Mouse (Mus musculus) left cerebral cortex, adult 11 months (tissue): ENCODE measurements around the gene Leap2.
"Not testable (repeated sequence)": the region's sequence is repeated elsewhere in the genome, so short reads cannot be mapped to it uniquely, and the experiment has no call there.

Experiments
- DNase-seq: peaks from one replicate; pipeline ENCODE4 v3.0.0; 2022; ENCODE audit warnings: low spot score

Gene Leap2

DNA sequence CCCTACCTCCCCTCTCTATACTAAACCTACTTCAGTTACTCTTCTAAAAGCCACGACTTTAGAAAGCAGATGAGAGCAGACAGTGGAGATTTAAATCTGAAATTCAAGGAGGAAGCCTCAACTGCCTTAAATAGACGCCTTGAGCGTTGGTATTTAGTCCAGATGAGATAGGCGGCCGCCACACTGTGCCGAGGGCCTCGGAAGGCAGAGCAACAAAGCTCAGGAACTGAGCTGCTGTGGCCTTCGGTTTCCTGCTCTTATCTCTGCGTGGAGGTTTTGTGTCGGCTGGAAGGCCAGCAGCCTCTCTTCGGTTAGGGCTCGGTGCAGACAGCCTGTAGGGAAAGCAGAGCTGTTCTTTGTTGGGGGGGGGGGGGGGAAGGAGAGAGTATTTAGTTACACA is 19.0 kb upstream of the Leap2 start:
- DNase-seq, result no peak

DNA sequence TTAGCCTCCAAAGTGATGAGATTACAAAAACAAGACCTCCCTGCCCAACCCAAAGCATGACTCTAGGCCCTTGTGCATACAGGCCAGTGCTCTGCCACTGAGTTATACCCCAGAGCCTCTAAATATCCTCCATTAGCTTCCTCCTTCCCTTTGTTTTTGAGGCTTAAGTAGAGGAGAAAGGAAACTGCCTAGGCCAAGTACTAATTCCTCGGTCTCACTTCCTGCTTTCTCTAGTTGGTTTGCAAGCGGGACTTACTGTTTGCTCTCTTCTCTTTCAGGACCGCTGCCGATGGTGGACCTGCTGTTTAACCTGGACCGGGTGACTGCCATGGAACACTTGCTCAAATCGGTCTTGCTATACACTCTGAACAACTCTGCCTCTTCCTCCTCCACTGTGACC is 13.4 kb upstream of the Leap2 start:
- no peak for DNase-seq

DNA sequence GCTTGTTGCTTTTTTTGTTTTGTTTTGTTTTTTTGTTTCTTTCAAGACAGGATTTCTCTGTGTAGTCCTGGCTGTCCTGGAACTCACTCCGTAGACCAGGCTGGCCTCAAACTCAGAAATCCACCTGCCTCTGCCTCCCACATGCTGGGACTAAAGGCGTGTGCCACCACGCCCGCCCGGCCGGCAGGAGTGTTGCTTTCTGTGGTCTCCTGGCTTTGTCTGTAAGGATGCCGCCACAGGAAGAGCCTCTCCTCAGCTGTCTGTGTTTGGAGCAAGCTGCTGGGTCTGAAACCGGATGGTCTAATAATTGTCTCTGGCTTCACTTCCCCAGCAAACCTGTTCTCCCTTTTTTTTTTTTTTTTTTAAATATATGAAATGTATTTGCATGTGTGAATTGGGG is 12.5 kb upstream of the Leap2 start:
- DNase-seq, result no peak

DNA sequence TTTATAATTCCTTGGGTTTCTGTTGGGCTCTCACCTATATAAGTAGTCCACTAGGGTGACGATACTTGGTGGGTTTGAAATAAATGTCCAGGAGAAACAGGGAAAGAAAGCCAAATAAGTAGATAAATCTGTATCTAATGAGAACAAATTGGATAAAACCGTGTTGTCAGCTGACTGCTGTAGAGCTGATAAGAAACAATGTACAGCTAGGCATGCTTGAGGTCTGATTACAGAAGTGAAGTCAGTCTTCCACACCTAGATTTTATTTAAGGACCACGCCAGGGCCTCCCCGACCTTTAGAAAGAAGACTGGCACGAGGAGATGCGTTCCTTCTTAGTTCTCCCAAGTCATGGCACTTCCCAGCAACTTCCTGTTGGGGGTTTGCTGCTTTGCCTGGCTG is 10.1 kb upstream of the Leap2 start:
- DNase-seq, result no peak

DNA sequence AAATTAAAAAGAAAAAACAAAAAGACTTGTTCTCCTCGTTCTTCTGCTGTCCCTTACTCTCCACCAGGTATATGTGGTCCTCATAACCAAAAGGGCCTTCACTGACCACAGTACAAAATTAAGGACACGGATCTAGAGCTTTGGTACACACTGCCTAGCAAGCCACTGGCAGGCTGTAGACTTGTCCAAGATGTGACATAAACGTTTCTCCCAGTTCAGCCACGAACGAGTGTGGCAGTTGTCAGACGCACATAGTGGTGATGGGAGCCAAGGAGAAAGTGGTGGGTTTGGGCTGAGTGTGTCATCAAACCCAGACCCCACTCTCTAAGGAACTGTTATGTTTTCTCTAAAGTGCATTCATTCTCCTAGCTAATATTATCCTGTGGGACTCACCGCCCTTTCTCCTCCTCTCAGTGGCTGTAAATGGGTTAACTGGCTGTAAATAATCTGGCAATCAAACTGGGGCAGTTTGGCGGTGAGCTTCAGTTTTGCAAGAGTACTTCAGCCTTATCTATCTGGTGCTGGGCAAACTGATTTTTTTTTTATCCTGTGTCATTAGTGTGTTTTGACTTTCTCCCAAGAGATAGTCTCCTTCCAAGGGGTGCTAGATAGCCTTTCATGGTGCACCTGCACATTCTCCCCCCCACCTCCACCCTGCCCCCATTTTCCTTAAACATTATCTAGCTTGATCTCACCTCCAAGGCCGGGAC is 8.5 kb upstream of the Leap2 start:
- no peak for DNase-seq

DNA sequence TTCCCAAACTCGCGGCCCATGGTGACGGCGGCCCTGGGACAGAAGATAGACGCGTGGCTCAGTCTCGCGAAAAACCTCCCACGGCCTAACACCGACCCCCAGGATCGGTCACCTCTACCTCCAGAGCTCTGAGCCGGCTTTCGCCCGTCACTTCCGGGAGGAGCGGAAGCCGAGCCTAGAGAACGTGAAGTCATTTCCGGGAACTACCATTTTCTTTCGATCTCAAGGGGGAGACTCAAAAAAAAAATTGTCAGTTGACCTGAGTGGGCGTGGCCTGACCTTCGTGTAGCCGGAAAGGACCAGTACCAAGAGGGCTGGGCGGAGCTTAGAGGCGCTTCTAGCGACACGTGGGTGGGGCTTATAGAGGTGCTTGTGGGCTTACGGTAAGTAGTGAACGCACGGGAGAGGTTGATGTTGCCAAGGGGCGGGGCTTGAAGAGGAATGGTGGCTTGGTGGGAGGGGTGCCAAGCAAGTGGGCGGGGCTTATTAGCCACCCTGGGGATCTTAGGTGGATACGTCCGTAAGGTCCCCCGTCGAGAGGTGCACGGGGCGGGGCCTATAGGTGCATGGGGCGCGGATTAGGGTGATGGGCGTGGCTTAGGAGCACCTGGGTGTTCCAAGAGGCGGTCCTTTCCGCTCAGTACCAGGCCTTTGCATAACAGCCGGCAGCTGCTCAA is 7.8 kb upstream of the Leap2 start, which contains the start of the genes Uqcrq and Gdf9:
Gene Uqcrq (minus strand): TSS at position 162 of the 677 bp plus-strand sequence.
Gene Gdf9 (plus strand): TSS at position 354 of the 677 bp plus-strand sequence.
- DNase-seq, result peak; percentile 100

DNA sequence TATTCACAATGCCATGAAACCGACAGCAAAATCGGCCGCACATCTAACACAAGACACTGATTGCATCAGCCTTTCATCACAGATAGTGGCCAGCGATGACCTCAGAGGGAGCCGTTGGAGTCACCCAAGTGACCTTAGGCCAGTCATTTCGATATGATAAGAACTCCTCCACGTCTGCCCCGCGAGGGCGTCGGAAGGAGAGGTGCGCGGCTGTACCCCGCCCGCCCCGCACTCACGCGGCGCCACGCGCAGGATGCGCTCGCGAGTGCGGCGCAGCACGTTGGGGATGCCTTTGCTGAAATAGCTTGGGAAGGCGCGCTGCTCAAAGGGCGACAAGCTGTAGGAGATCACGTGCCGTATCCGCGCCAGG is 7.3 kb upstream of the Leap2 start:
- DNase-seq, result peak; percentile 34

DNA sequence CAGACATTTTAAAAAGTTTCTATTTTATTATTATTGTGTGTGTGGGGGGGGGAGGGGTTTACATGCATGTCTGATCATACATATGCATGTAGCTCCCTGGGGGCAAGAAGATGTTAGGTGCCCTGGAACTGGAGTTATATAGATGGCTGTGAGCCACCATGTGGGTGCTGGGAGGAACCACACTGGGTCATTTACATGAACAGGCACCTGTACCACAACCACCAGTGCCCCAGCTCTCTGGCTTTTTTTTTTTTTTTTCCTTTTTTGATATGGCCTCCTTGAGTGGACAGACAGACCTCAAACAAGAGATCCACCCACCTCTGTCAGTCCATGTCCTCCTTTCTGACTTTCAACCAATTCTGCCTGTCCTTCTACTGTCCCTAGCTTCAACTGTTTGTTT is 6.2 kb upstream of the Leap2 start:
- DNase-seq, result no peak

DNA sequence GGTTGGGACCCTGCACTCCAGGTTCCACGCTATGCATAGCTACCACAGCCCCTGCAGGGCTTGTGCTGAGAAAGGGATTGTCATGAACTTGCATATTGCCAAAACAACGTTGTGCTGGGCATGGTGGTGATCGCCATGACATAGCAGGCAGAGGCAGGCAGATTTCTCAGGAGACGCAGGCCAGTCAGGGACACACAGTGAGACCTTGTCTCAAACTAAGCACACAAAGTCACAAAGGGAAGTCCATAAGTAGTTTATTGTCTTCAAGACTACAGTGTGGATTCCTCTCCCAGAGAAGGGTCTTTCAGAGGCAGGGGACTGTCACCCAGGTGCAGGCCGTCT is 5.7 kb upstream of the Leap2 start:
- DNase-seq, result no peak

DNA sequence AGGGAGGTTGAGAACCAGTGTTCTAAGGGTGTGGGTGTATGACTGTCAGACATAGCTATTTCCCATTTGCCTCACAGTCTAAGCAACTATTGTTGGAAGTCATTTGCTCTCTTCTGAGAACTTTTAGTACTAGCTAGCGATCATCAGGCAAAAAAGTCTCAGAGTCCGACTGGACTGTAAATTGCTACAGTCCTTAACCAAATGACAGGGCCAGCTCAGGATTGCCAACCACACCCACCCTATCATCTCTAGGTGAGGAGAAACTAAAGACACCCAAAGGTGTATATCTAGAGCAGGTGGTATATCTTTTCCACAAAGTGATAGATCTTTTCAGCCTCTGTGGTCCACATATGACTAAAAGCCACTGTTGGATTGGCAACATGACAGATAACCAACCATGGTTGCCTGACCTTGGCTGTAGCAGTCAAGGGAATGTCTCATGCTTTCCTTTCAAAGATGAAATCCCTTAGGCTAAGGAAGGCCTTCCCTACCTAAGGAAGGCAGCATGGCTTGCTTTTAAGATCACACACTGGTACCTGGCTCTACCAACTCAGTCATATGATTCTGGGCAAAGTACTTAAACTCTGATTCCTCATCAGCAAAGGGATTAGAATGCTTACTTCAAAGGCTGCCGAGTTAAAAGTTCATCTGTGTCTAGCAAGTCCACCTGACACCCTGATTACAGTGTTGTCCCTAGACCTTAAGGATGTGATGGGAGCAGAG is 5.2 kb upstream of the Leap2 start:
- no peak for DNase-seq

DNA sequence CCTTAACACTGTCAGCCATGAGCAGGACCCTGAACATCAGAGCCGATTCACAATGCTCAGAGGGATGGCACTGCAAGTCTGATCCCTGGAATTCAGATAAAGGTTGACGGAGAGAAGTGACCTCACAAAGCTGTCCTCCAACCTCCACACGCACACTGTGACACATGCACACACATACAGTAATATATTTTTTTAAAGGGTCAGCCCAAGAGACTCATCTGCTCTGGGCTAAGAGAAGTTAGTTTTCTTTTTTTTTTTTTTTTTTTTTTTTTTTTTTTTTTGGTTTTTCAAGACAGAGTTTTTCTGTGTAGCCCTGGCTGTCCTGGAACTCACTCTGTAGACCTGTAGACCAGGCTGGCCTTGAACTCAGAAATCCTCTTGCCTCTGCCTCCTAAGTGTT is 3.9 kb upstream of the Leap2 start:
- DNase-seq, result not testable (repeated sequence)

DNA sequence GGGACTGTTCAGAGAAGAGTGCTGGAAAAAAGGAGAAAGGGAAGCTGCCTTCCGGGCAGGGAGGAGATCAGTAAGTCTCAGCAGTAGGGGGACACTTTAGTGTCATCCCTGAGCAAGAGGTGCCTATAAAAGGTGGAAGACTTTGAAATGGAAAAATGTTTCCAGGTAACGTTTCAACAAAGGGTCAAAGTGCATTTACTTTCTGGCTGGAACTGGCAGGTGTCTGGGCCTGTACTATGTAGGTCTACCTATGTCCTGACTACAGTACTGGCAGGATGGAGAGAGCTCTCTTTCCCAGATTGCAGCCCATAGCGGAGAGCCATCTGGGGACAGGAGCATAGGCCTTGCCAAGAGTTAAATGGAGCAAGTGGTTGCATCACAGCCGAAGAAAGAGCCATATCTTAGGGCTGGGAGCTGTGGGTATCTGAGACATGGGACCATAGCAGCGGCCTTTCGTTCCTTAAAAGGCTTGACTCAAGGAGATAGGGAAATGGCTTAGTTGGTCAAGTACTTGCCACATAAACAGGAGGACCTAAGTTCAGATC is 2.8 kb upstream of the Leap2 start:
- no peak for DNase-seq

DNA sequence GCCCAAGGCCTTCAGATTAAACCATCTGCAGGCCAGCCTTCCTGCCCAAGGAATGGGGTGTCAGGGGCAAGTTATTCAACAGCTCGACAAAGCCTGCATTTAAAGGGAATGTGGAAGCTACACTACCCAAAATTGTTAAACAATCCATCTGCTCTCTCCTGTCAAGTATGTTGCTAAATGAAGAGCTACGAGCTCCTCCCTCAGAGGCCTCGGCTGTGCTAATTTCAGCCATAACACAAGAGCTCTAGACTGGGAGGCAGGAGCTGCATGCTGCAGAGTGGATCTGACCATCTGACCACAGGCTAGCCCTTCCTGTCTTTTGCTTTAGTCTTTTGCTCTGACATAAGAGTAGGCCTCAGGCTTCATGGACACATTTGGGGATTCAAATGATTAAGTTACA is 2.3 kb upstream of the Leap2 start:
- DNase-seq, result no peak

DNA sequence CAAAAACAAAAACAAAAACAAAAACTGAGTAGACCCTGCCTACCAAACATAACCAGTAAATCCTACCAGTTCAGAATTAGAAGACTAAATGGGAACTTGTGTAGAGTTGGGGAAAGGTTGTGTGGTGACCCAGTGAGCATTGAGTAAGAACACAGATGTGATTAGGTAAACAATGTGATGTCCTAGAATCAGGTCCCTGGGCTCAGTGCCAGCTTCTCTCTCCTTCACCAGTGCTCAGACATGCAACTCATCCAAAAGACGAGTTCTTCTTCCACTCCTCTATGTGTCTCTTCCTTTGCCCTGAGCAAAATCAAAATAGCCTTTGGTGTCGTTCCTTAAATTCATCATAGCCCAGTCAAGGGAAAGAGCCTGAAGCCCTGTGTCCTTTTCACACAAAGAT is 1.9 kb upstream of the Leap2 start:
- no peak for DNase-seq

DNA sequence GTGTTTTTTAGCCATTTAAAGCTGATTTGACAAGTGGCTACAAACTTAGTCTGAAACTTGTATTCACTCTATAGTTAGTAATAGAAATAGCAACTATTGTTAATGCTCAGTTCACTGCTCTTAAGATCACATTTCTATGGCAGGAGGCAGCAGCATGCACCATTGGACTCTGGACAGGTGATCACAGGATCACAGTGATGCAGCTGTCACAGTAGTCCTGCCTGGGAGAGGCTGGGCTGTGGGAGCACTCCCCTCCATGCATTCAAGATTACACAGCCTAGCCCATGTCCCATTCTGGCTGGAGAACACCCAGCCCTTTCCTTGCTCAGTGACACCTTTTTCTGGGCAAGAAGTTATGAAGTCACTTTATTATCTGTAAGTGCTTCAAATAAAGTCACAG is 4.9 kb downstream of the Leap2 start:
- no peak for DNase-seq

DNA sequence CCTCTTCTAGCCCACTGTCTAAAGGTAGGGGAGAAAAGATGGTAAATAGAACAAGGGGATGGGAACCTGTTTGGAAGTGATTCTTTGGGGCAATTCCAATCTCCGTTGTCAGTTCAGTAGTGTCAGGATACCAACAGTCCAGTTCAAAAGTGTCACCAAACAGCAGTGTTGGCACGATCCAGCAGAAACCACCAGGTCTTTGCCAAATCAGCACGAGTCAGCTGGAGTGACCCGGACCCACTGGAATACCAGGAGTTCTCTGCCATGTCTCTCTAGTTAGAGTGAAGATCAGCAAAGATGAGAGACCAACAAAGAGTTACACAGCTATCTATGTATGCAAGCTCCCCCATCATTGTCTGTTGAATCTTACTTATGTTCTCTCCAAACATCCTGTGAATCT is 9.1 kb downstream of the Leap2 start:
- DNase-seq, result no peak

DNA sequence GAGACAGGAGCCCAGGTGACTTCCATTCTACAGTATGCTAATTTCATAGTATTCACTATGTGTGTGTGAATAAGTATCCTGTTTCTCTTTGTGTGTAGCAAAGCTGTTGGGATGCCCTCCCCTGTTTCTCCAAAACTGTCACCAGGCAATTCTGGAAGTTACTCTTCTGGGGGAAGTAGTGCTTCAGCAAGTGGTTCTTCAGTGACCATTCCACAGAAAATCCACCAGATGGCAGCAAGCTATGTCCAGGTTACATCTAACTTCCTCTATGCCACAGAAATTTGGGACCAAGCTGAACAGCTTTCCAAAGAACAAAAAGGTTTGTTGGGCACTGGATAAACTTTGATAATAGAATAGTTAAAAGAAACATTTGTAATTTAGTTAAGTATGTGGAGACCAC is 11.2 kb downstream of the Leap2 start:
- no peak for DNase-seq

DNA sequence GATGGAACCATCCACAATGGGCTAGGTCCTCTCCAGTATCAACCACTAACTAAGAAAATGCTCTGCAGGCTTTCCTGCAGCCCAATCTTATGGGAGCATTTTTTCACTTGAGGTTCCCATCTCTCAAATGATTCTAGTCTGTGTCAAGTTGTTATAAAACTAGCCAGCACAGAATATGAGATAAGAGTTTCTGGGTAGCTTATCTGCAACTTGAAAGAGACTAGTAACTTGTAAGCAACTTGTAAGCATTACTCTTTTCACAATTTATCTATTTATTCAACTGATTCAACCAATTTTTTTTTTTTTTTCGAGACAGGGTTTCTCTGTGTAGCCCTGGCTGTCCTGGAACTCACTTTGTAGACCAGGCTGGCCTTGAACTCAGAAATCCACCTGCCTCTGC is 19.3 kb downstream of the Leap2 start:
- DNase-seq, result no peak

DNA sequence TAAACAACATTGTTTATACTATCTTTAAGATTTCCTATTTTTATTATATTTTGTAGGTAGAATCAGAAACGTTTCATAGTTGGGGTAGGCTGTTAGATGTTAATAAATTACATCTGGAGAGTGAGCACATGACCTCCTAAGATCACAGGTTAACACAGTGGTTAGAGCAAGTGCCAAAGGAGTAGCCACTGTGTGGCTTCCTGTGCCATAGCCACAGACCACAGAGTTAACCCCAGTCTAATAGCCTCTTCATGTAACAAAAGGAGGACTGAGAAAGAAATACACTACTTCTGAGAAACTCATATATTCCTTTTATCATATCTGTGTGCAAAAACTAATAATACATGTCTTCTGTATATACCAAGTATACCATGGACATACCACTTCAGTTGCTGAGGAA is 29.1 kb downstream of the Leap2 start:
- DNase-seq, result no peak

DNA sequence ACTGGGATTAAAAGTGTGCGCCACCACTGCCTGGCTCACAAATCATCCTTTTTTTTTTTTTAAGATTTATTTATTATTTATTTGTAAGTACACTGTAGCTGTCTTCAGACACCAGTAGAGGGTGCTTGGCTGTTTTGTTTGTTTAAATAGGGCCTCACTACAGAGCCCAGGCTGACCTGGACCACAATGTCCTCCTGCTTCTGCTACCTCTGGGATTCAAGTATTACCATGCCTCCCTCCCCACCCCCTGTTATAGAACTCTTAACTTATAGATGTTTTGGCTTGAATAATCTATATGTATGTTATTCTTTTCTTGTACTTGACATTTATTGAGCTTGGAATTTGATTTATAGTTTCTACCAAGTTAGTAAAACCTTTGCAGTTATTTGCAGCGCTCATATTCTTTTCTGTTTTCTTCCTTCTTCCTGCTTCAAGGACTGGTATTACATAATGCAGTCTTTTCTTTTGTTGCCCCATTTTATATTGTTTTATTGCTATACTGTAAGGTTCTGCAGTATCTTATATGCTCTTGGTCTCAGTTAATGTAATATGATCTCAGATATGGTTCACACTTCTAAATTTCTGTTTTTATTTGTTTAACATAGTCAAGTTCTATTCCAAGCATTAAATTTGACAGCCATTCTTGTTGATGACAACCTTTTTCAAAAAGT is 39.1 kb downstream of the Leap2 start:
- no peak for DNase-seq

DNA sequence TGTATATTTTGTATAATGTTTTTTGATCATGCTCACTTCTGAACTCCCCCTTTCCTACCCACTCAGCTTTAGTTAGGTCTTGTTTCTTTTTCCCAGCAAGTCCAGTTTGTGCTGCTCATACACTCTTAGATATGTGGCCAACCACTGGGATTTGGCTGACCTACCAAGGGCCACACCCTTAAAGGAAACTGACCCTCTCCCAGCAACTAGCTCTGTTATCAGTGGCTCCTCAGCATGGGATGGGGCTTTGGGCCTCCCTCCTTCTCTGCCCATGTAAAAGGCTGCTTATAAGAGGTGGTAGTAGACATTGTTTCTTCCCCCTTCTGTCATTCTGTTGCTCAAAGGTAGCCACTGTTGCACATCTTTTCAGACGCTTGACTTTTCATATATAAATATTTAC is 44.1 kb downstream of the Leap2 start:
- DNase-seq, result no peak
